Mouse (Mus musculus) lung, embryonic 16.5 days (tissue): Measurements from ENCODE around the gene Alkbh2. TPM values are rescaled to one million over a fixed set of nuclear protein-coding genes. Genes with fewer than 3 reads are reported as not detected.

Experiments
- ATAC-seq: fragments of 200-750 bp; cut with Nextera tagmentation; 2 replicates; pipeline ENCODE4 v1.8.0; 2017; ENCODE audit warnings: low read depth, mild to moderate bottlenecking, moderate library complexity
- H3K27ac ChIP-seq: fragments of 300-500 bp; sonication (generic); 2 replicates; pipeline ENCODE4 v1.5.1; 2014; ENCODE audit warnings: mild to moderate bottlenecking, control low read depth, low read length
- H3K27me3 ChIP-seq: fragments of 300-500 bp; sonication (generic); 2 replicates; pipeline ENCODE4 v1.6.1; 2014; ENCODE audit warnings: low read depth, low read length, mixed read lengths; ENCODE audit not compliant: control insufficient read depth, insufficient read depth
- H3K36me3 ChIP-seq: fragments of 300-500 bp; sonication (generic); 2 replicates; pipeline ENCODE4 v1.6.1; 2014; ENCODE audit warnings: low read length; ENCODE audit not compliant: control insufficient read depth, insufficient read depth
- H3K4me1 ChIP-seq: fragments of 300-500 bp; sonication (generic); replicated peaks from 2 replicates; pipeline ENCODE4 v1.6.1; 2014; ENCODE audit warnings: low read length, mixed read lengths; ENCODE audit not compliant: control insufficient read depth, insufficient read depth
- H3K4me2 ChIP-seq: fragments of 300-500 bp; sonication (generic); 2 replicates; pipeline ENCODE4 v1.6.1; 2014; ENCODE audit warnings: low read depth, low read length, control low read depth
- H3K4me3 ChIP-seq: fragments of 300-500 bp; sonication (generic); 2 replicates; pipeline ENCODE4 v1.5.1; 2014; ENCODE audit warnings: mild to moderate bottlenecking, low read length, control low read depth
- H3K9ac ChIP-seq: fragments of 300-500 bp; sonication (generic); 2 replicates; pipeline ENCODE4 v1.6.1; 2014; ENCODE audit warnings: low read length, control low read depth
- H3K9me3 ChIP-seq: fragments of 300-500 bp; sonication (generic); 2 replicates; pipeline ENCODE4 v1.6.1; 2016; ENCODE audit warnings: low read length; ENCODE audit not compliant: control insufficient read depth
- WGBS: fragments of 180-500 bp; shearing (Covaris S2); extraction: QIAGEN DNeasy Blood & Tissue Kit; methylation state at CpG from one replicate; pipeline ENCODE4 v1.1.7; 2014; 5-methylcytosine and 5-hydroxymethylcytosine counted together
- polyA plus RNA-seq: library from polyadenylated mRNA; unstranded; fragments of >200 nt; fragmentation: Nextera tagmentation; extraction: Ambion mirVana; gene quantifications from 2 replicates; pipeline ENCODE4 v1.2.1, GENCODE M21; 2015

Alkbh2 gene
- polyA plus RNA-seq, 1 experiment from 2014 or later: 6.3 TPM

DNA sequence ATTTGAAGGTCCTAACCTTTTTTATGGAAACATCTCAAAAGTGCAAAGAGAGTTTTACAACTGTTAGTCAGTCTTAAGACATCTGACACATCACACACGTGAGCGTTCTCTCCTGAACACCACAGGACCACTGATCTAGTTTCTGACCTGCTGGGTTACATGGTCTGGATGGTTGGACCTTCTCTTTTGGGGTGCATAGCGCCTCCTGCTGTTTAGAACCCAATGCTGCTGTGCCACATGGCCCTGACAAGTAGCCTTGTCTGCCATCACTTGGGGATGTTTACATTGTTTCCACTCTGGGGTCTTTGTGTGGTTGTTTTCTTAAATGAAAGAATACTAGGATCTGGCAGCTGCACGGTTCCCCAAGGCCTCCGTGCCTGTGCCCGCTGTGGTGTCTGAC is 14.7 kb downstream of the Alkbh2 start:
- Histone ChIP-seq H3K36me3 (peaks cover 32% of the 10 kb centered on the region), H3K27me3 (no peaks in the 10 kb centered on the region), H3K27ac (no peak overlapping the region), H3K4me2 (no peak overlapping the region), H3K4me1 (no peaks in the 10 kb centered on the region), H3K9ac (no peak overlapping the region), H3K9me3 (no peaks in the 10 kb centered on the region), H3K4me3 (no peak overlapping the region)
- WGBS: 75% methylated on average over 6 of the region's 6 CpGs
- ATAC-seq: no peak

DNA sequence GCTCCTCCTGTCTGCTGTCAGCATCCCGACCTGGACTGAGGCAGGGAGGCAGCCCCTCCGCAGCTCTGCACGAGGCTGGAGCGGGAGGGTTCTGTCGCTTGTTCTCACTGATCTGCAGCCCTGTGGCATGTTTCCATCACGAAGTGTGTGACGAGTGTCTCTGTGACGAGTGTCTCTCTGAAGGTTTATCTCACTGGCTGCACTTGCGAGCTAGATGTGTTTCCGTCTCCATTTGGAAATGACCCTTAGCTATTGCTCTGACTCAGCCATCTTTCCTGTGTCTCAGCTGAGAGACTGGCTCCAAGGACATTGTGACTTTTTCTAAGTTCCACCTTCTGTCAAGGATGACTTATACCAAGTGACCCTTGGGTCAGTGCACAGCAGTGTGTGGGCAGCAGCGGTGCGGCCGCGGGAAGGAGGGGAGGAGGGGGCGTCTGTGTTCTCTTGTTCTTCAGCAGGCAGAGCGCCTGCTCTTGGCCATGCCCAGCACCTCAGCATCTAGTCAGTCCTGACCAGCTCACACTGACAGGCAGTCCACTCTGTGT is 21.6 kb downstream of the Alkbh2 start:
- 72% methylated on average over 16 of the region's 16 CpGs for WGBS
- H3K36me3 ChIP-seq: peaks cover 44% of the 10 kb centered on the region

DNA sequence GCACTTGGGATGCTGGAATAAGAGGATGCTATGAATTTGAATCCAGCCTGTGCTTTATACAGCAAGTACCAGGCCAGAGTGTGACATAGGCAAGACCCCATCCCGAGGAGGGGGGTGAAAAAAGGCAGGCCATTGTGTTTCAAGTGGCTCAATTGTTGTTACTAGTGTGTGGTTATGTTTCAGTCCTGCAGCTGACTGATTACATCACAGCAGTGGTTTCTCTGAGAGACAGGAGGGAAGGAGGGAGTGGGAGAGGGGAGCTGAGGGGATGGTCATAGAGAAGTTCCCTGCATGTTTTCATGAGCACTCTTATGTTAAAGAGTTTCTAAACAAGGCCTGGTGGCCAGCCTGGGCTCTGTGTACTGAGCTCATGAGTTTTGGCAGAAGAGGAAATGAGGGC is 25.2 kb downstream of the Alkbh2 start:
- Histone ChIP-seq H3K36me3 (peaks cover 16% of the 10 kb centered on the region), H3K9ac (no peak overlapping the region), H3K4me1 (peaks cover 12% of the 10 kb centered on the region), H3K27me3 (no peaks in the 10 kb centered on the region), H3K4me3 (no peak overlapping the region), H3K9me3 (no peaks in the 10 kb centered on the region), H3K27ac (no peak overlapping the region), H3K4me2 (no peak overlapping the region)
- no peak for ATAC-seq
- WGBS: 88% methylated on average over 1 of the region's 1 CpGs

More for the DNA sequence above, 21.6 kb downstream of the Alkbh2 start:
- no peak overlapping the region for H3K27ac ChIP-seq
- no peaks in the 10 kb centered on the region for H3K27me3 ChIP-seq
- H3K9me3 ChIP-seq: no peaks in the 10 kb centered on the region
- H3K4me1 ChIP-seq: no peaks in the 10 kb centered on the region; the same call in 1 of the 2 replicates
- no peak for ATAC-seq
- no peak overlapping the region for H3K9ac ChIP-seq
- H3K4me2 ChIP-seq: no peak overlapping the region
- H3K4me3 ChIP-seq: no peak overlapping the region

DNA sequence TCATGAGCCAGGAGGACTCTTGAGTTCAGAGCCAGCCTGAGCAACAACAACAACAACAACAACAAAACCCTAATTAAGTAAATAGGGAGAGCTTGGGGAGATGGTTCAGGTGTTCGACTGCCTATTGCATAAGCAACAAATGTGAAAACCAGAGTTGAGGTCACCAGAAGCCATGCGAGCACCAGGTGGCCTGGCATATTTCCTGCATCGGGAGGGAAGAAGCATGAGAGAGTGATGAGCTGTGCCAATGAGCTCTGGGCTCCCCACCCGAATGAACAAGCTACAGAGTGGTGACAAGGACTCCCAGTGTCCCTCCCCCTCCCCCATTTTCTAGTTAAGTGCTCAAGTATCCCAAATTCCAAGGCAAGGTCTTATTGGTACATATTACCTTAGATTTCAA is 26.1 kb downstream of the Alkbh2 start:
- Histone ChIP-seq H3K4me2 (no peak overlapping the region), H3K4me1 (peaks cover 12% of the 10 kb centered on the region), H3K27ac (no peak overlapping the region), H3K9me3 (no peaks in the 10 kb centered on the region), H3K27me3 (no peaks in the 10 kb centered on the region), H3K9ac (no peak overlapping the region), H3K36me3 (peaks cover 15% of the 10 kb centered on the region), H3K4me3 (no peak overlapping the region)
- ATAC-seq: no peak
- 82% methylated on average over 4 of the region's 4 CpGs for WGBS

DNA sequence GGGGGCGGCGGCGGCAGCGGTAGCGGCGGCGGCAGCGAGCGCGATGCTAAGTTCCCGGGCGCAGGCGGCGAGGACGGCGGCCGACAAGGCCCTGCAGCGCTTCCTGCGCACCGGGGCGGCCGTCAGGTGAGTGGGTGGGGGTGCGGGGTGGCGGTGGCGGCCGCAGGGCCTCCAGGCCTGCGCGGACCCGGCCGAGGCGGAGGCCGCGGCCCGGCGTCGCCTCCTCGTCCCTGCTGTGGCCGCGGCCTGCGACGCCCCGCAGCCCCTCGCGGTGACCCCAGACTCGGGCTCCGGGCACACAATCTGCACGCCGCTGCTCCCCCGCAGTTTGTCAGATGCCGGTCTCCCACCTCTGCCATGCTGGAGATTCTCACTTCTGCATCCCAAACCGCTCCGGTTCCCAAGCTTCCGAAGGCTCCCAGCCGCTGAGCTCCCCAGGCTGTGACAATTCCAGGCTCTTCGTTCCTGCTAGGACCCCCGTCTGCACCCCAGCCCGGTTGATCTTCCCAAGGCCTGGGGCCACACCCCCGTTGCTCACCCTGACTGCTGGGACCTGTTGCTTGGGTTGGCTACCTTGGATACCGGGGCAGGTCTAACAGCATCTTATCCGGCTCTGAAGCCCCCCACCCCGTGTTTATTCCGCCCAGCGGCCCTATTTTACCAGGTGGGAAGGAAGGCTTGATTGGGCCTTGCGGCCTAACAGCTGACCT is 27.5 kb downstream of the Alkbh2 start:
- H3K4me1 ChIP-seq: peaks cover 12% of the 10 kb centered on the region
- ATAC-seq: peak; percentile 72
- 0 out of 2 replicates have a peak overlapping the region, but pooled peaks have one; percentile 31 for H3K27ac ChIP-seq
- no peaks in the 10 kb centered on the region for H3K27me3 ChIP-seq
- H3K4me2 ChIP-seq: peak overlapping the region; percentile 81
- WGBS: 3% methylated on average over 44 of the region's 64 CpGs
- peak overlapping the region; percentile 97 for H3K9ac ChIP-seq
- H3K4me3 ChIP-seq: peak overlapping the region; percentile 95
- no peaks in the 10 kb centered on the region for H3K9me3 ChIP-seq
- peaks cover 3% of the 10 kb centered on the region; the same call in 1 of the 2 replicates for H3K36me3 ChIP-seq

DNA sequence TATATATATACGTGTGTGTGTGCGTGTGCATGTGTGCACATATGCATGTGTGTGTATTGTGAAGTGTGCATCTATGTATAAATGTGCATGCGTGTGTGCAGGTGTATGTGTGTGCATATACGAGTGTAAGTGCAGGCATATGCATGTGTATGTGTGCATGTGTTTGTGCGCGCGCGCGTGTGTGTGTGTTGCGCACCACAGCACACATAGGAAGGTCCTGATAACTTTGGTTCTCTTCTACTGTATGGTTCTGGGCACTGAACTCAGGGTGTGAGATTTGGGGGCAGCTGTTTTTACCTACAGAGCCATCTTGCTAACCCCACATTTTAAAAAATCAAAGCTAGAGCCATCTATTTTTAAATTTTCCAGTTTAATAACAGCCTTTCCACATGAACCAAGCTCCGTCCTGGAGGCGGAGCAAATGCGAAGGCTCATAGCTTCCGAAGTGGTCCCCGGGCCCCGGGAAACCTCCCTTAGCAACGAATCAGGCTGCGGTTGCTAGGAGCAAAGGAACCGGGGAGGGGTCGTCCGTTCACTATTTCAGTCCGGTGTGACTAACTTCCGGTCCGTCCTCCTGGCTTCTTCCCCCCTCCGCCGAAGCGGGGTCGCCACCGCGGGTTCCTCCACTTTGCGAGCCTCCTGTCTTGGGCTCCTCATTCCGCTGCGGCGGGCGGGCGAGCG is 28.2 kb downstream of the Alkbh2 start:
- H3K27ac ChIP-seq: 0 out of 2 replicates have a peak overlapping the region, but pooled peaks have one; percentile 31
- 7% methylated on average over 35 of the region's 37 CpGs for WGBS

DNA sequence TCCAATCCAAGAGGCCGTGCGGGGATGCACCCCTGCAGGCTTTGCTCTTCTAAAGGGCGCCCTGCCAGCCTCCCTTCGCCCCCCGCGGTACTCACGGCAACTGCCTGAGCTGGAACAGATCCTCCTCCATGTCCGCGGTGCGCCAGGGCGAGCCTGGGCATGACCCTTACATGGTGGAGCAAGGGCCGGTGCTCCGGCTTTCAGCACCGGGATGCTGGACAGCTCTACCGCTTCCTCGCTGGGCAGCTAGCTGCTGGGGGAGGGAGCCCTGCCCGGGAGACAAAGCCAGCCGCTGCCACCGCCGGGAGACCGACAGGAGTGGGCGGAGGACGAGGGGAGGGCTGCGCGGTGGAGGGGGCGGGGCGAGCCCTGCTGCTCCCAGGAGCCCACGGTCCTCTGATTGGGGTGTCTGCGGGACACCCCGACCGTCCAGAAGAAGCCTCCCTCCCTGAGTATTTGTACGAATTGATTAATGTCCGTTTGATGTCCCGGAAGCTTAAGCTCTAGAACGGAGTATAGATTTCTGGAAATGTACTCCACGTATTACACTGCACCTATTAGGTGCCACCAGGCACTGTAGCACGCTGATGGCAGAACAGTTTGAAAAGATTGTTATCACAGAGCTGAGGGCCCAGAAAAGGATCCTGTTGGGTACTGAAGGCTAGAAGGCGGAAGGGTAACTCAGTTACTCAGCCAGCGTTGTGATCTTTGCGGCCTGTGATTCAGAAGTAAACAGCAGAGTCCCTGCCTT is 36.8 kb downstream of the Alkbh2 start, which contains the start of gene Svop:
TSS of gene Svop (minus strand) at position 514 of the 751 bp plus-strand sequence.
- H3K4me3 ChIP-seq: no peak within 1 kb of the TSS
- H3K27me3 ChIP-seq: no peaks in the 10 kb centered on the region
- 2% methylated on average over 39 of the region's 40 CpGs for WGBS
- no peak within 1 kb of the TSS for H3K27ac ChIP-seq
- no peaks in the 10 kb centered on the region for H3K4me1 ChIP-seq
- ATAC-seq: peak; percentile 64; the same call in 1 of the 2 replicates
- peak within 1 kb of the TSS; percentile 27; the same call in 1 of the 2 replicates for H3K4me2 ChIP-seq
- H3K9me3 ChIP-seq: no peaks in the 10 kb centered on the region
- H3K9ac ChIP-seq: no peak within 1 kb of the TSS
- H3K36me3 ChIP-seq: no peaks in the 10 kb centered on the region

More for the DNA sequence above, 28.2 kb downstream of the Alkbh2 start:
- ATAC-seq: peak; percentile 94
- Histone ChIP-seq H3K27me3 (no peaks in the 10 kb centered on the region), H3K36me3 (peaks cover 3% of the 10 kb centered on the region; the same call in 1 of the 2 replicates), H3K4me1 (peaks cover 12% of the 10 kb centered on the region), H3K9ac (peak overlapping the region; percentile 97), H3K4me3 (peak overlapping the region; percentile 95), H3K9me3 (no peaks in the 10 kb centered on the region), H3K4me2 (peak overlapping the region; percentile 81)

DNA sequence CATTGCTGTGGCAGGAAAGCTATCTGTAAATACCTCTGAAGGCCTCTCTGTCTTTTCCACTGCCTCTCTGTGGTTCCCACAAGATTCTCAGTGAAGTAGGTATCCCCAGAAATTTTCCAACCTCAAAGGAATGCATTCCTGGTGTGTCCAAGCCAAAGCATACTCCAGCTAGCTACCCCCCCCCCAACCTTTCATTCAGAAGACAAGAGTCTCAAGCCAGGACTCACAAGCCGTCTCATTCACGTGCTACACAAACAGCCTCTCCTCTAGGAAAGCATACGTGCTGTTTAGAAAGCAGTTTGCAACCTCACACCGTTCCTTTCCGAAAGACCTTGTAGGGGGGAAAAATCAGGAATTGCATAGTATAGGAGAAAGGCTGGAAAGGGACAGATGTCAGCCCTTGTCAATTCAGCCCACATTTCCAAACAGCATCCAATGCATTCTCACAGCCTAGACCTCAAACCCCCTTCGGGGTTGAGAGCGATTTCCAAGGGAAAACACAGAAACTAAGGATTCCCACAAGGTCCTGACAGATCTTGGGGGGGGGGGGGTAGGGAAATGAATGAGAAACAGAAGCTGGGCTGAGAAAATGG is 37.5 kb downstream of the Alkbh2 start:
- H3K36me3 ChIP-seq: no peaks in the 10 kb centered on the region
- no peak for ATAC-seq
- H3K4me1 ChIP-seq: no peaks in the 10 kb centered on the region
- H3K4me3 ChIP-seq: no peak overlapping the region
- no peak overlapping the region for H3K9ac ChIP-seq
- no peaks in the 10 kb centered on the region for H3K27me3 ChIP-seq
- no peaks in the 10 kb centered on the region for H3K9me3 ChIP-seq
- WGBS: 25% methylated on average over 7 of the region's 7 CpGs
- H3K4me2 ChIP-seq: no peak overlapping the region
- H3K27ac ChIP-seq: no peak overlapping the region
